Mouse (Mus musculus): ENCODE measurements around the gene Zfpm1. TPM values are rescaled to one million over a fixed set of nuclear protein-coding genes. Genes with fewer than 3 reads are reported as not detected.
"Not testable (repeated sequence)": the region's sequence is repeated elsewhere in the genome, so short reads cannot be mapped to it uniquely, and the experiment has no call there.

Zfpm1 gene
- polyA plus RNA-seq, 1 experiment from 2014 or later, result 3.1 TPM

DNA sequence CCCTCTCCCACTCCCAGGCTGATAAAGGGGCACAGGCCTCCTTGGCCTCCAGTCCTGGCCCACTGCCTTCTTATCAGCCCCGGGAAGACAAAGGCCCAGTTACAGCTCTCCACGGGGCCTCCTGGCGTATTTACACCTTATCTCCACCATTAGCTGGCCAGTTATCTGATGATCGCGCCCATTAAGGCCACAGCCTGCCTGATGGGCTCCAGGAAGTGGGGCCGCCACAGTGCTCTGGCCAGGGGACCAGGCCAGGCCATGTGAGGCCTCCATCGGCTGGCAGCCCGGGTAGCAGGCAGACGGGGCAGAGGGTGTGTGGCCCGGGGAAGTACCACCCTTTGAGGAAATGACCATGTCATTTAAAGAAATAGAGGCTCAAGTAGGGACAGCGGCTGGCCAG lies 40.9 kb downstream of the Zfpm1 start:
- 26% methylated on average over 11 of the region's 11 CpGs for WGBS

DNA sequence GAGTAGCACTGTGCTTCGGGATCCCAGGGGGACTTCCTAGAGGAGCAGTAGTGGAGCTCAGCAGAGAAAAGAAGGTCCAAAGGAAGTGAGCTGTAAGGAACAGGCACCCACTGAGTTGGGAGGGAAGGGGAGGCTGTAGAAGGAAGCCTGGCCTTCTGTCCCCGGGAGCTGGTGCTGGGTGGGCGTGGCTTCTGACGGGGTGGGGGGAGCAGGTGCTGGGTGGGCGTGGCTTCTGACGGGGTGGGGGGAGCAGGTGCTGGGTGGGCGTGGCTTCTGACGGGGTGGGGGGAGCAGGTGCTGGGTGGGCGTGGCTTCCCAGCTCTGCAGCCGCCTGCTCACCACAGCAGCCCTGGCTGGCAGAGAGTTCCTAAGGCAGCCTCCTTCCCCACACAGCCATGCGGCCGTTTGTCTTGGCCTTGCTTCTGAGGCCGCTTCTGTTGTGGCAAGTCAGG lies 42.0 kb downstream of the Zfpm1 start:
- not testable (repeated sequence) for H3K4me3 ChIP-seq (ENCODE audit: low read length); H3K36me3 ChIP-seq (ENCODE audit: control insufficient read depth, insufficient read depth); H3K27me3 ChIP-seq (ENCODE audit: control insufficient read depth, insufficient read depth, low read length); H3K9me3 ChIP-seq (replicated peaks; ENCODE audit: control insufficient read depth, low read length); H3K4me2 ChIP-seq (ENCODE audit: low read depth, low read length)
- Histone ChIP-seq H3K9ac (ENCODE audit: low read length) (peak overlapping the region; percentile 44; the same call in 1 of the 2 replicates), H3K27ac (ENCODE audit: low read length) (peak overlapping the region; percentile 67), H3K4me1 (ENCODE audit: control insufficient read depth, insufficient read depth, low read length) (peaks cover 60% of the 10 kb centered on the region)
- 19% methylated on average over 10 of the region's 13 CpGs for WGBS
- ATAC-seq (replicated peaks; ENCODE audit: extremely low read depth, insufficient read depth, low FRiP score), result peak; percentile 32; the same call in 1 of the 2 replicates

More for the DNA sequence above, 40.9 kb downstream of the Zfpm1 start:
- no peaks in the 10 kb centered on the region for H3K9me3 ChIP-seq (replicated peaks; ENCODE audit: control insufficient read depth, low read length)
- no peaks in the 10 kb centered on the region; the same call in 1 of the 2 replicates for H3K36me3 ChIP-seq (ENCODE audit: control insufficient read depth, insufficient read depth)
- peak; percentile 29 for ATAC-seq (replicated peaks; ENCODE audit: extremely low read depth, insufficient read depth, low FRiP score)
- no peaks in the 10 kb centered on the region for H3K27me3 ChIP-seq (ENCODE audit: control insufficient read depth, insufficient read depth, low read length)
- no peak overlapping the region for H3K4me2 ChIP-seq (ENCODE audit: low read depth, low read length)
- H3K9ac ChIP-seq (ENCODE audit: low read length), result peak overlapping the region; percentile 24
- H3K4me1 ChIP-seq (ENCODE audit: control insufficient read depth, insufficient read depth, low read length), result peaks cover 64% of the 10 kb centered on the region
- H3K27ac ChIP-seq (ENCODE audit: low read length), result peak overlapping the region; percentile 57
- H3K4me3 ChIP-seq (ENCODE audit: low read length), result no peak overlapping the region

DNA sequence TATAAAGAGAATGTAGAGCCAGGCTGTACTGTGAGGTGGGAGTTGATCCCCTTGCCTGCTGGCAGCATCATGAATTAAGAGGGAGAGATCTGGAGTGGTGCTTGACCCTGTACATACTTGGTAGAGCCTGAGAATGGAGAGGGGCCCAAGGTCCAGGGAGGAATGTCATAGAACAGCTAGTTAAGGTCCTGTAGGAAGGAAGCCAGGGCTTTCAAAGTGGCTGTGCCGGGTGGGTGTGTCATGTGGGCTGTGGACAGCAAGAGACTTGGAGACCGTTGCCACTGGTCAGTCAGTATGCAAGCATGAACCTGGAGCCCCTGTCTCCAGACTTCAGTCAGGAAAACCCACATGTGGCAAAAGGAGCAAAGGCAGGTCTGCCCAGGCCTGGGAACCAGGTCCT lies 43.3 kb downstream of the Zfpm1 start:
- Histone ChIP-seq H3K4me2 (ENCODE audit: low read depth, low read length) (no peak overlapping the region), H3K36me3 (ENCODE audit: control insufficient read depth, insufficient read depth) (no peaks in the 10 kb centered on the region; the same call in 1 of the 2 replicates), H3K9ac (ENCODE audit: low read length) (peak overlapping the region; percentile 44; the same call in 1 of the 2 replicates), H3K4me1 (ENCODE audit: control insufficient read depth, insufficient read depth, low read length) (peaks cover 71% of the 10 kb centered on the region), H3K4me3 (ENCODE audit: low read length) (no peak overlapping the region), H3K27ac (ENCODE audit: low read length) (peak overlapping the region; percentile 67), H3K9me3 (replicated peaks; ENCODE audit: control insufficient read depth, low read length) (no peaks in the 10 kb centered on the region), H3K27me3 (ENCODE audit: control insufficient read depth, insufficient read depth, low read length) (no peaks in the 10 kb centered on the region)
- no peak for ATAC-seq (replicated peaks; ENCODE audit: extremely low read depth, insufficient read depth, low FRiP score)
- WGBS, result 26% methylated on average over 2 of the region's 2 CpGs

DNA sequence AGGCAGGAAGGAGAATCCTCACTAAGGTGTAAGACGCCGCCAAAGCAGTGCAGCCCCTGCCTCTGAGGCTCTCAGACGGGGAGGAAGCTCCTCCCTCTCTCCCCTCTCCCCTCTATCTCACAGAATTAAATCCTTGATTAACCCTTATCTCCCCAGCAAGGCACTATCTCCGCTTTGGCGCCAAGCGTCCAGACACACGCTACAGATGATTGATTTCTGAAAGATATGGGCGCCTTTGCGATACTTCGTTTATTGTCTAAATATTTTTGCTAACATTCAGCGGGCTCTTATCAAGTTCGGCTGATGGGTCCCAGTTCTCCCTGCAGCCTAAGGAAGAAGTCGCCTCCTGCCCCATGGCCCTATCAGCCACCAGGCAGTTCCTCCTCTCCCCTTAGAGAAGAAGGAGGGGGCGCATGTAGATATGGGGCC lies 44.2 kb downstream of the Zfpm1 start:
- no peaks in the 10 kb centered on the region for H3K9me3 ChIP-seq (replicated peaks; ENCODE audit: control insufficient read depth, low read length)
- no peaks in the 10 kb centered on the region for H3K27me3 ChIP-seq (ENCODE audit: control insufficient read depth, insufficient read depth, low read length)
- no peak overlapping the region for H3K4me3 ChIP-seq (ENCODE audit: low read length)
- no peak for ATAC-seq (replicated peaks; ENCODE audit: extremely low read depth, insufficient read depth, low FRiP score)
- H3K27ac ChIP-seq (ENCODE audit: low read length), result peak overlapping the region; percentile 3; the same call in 1 of the 2 replicates
- no peak overlapping the region for H3K4me2 ChIP-seq (ENCODE audit: low read depth, low read length)
- H3K36me3 ChIP-seq (ENCODE audit: control insufficient read depth, insufficient read depth), result no peaks in the 10 kb centered on the region; the same call in 1 of the 2 replicates
- no peak overlapping the region for H3K9ac ChIP-seq (ENCODE audit: low read length)
- whole genome bisulfite sequencing, result 40% methylated on average over 14 of the region's 14 CpGs
- peaks cover 72% of the 10 kb centered on the region for H3K4me1 ChIP-seq (ENCODE audit: control insufficient read depth, insufficient read depth, low read length)

DNA sequence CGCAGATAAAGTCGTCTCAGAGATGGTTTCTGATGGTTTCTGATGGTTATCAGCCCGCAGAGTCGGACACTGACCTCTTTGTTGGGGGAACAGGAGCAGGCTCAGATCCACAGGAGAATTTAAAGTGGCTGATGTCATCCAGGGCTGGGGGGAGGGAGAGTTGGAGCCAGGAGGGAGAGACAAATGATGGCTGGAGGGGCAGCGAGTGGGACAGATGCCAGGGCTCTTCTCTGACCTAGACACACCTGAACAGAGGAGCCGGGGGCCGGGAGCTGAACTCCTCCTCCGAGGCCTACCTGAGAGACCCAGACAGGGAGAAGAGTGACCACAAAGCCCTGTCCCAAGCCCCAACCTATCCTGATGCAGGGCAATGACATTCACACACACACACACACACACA lies 47.1 kb downstream of the Zfpm1 start:
- peak overlapping the region; percentile 13; the same call in 1 of the 2 replicates for H3K9ac ChIP-seq (ENCODE audit: low read length)
- no peaks in the 10 kb centered on the region for H3K27me3 ChIP-seq (ENCODE audit: control insufficient read depth, insufficient read depth, low read length)
- no peak overlapping the region for H3K27ac ChIP-seq (ENCODE audit: low read length)
- H3K4me2 ChIP-seq (ENCODE audit: low read depth, low read length), result no peak overlapping the region
- no peak for ATAC-seq (replicated peaks; ENCODE audit: extremely low read depth, insufficient read depth, low FRiP score)
- 44% methylated on average over 8 of the region's 8 CpGs for WGBS
- no peaks in the 10 kb centered on the region for H3K9me3 ChIP-seq (replicated peaks; ENCODE audit: control insufficient read depth, low read length)
- peaks cover 51% of the 10 kb centered on the region for H3K4me1 ChIP-seq (ENCODE audit: control insufficient read depth, insufficient read depth, low read length)
- no peak overlapping the region for H3K4me3 ChIP-seq (ENCODE audit: low read length)
- H3K36me3 ChIP-seq (ENCODE audit: control insufficient read depth, insufficient read depth), result peaks cover 7% of the 10 kb centered on the region

DNA sequence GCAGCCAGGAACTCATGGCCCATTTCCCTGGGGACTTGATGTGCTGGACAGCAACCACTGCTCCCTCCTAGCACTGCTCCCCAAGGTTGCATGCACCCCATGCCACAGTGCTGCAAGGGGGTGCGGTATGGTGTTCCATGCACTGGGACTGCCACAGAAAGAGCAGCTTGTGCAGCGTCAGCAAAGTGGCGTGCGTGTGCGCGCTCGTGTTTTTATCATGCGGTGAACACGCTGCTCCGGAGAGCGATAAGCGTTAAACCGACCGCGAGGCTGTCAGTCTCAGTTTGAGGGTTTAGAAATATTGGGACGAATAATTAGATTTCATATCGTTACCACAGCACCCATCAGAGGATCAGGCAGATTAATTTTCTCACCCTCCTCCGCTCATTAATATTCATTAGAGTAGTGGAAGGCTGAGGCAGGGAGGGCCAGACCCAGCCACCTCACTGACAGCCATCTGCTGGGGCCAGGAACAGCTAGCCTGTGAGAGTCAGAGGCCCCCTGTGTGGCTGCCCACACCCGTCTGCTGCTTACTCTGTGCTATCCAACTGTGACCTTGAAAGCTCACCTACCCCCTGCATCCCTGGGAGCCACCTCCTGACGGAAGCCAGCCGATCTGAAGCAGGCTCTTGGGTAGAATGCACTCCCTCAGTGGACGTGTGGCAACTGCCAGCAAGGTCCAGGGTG lies 47.8 kb downstream of the Zfpm1 start:
- no peak for ATAC-seq (replicated peaks; ENCODE audit: extremely low read depth, insufficient read depth, low FRiP score)
- no peak overlapping the region for H3K4me2 ChIP-seq (ENCODE audit: low read depth, low read length)
- peaks cover 7% of the 10 kb centered on the region for H3K36me3 ChIP-seq (ENCODE audit: control insufficient read depth, insufficient read depth)
- WGBS, result 77% methylated on average over 22 of the region's 22 CpGs
- H3K4me3 ChIP-seq (ENCODE audit: low read length), result no peak overlapping the region
- H3K27ac ChIP-seq (ENCODE audit: low read length), result peak overlapping the region; percentile 84
- no peaks in the 10 kb centered on the region for H3K27me3 ChIP-seq (ENCODE audit: control insufficient read depth, insufficient read depth, low read length)
- H3K9ac ChIP-seq (ENCODE audit: low read length), result peak overlapping the region; percentile 37
- peaks cover 45% of the 10 kb centered on the region for H3K4me1 ChIP-seq (ENCODE audit: control insufficient read depth, insufficient read depth, low read length)
- H3K9me3 ChIP-seq (replicated peaks; ENCODE audit: control insufficient read depth, low read length), result no peaks in the 10 kb centered on the region

DNA sequence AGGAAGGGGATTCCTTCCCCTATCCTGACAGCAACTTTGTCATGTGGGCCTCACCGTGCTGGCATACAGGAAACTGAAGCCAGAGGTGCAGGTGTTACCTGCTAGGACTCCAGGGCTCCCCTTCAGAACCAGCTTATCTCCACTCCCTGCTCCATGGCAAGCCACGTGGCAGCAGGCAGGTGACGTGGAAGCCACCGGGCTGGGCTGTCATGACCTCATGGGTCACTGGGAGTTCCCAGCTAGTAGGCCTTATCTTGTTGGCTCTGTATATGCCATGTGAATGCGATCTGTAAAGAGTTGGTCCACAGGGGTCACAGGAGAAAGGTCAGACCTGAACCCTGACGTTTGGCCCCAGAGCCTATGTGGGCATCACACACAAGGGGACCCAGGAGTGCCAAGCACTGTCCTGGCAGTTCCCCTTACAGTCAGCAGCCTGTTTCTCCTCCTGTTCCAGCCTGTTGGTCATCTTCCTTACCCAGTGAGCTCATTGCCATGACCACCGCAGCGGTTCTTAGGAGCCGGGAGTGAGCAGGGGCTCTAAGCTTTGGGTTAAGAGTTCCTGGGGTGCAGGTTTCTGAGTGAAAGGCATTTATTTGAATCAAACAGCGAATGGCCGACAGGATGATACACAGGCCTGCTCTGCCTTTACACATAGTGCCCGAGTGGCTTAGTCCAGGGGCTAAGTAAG lies 48.6 kb downstream of the Zfpm1 start:
- Histone ChIP-seq H3K27me3 (ENCODE audit: control insufficient read depth, insufficient read depth, low read length) (no peaks in the 10 kb centered on the region), H3K9ac (ENCODE audit: low read length) (peak overlapping the region; percentile 37), H3K9me3 (replicated peaks; ENCODE audit: control insufficient read depth, low read length) (no peaks in the 10 kb centered on the region), H3K36me3 (ENCODE audit: control insufficient read depth, insufficient read depth) (peaks cover 16% of the 10 kb centered on the region), H3K27ac (ENCODE audit: low read length) (peak overlapping the region; percentile 84), H3K4me1 (ENCODE audit: control insufficient read depth, insufficient read depth, low read length) (peaks cover 36% of the 10 kb centered on the region), H3K4me3 (ENCODE audit: low read length) (no peak overlapping the region), H3K4me2 (ENCODE audit: low read depth, low read length) (no peak overlapping the region)
- 56% methylated on average over 12 of the region's 12 CpGs for WGBS
- no peak for ATAC-seq (replicated peaks; ENCODE audit: extremely low read depth, insufficient read depth, low FRiP score)

DNA sequence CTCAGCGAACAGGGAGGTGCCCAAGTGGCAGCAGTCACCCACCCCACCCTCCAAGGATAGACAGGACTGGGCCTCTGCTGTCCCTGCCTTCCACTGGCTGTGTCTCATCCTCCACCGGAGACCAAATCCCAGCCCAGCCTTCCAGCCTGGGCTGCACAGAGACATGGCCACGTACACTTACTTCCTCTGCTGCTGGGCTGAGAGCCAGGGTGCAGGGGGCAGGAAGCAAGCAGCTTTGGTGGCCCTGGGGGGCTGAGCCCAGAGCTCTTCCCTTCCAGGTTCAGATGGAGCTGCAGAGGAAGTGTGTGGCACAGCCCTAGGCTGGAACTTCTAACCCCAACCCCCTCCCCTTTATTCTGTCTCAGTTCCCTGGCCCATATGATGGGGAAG lies 49.2 kb downstream of the Zfpm1 start:
- Histone ChIP-seq H3K4me2 (ENCODE audit: low read depth, low read length) (no peak overlapping the region), H3K4me3 (ENCODE audit: low read length) (no peak overlapping the region), H3K27ac (ENCODE audit: low read length) (peak overlapping the region; percentile 84), H3K9me3 (replicated peaks; ENCODE audit: control insufficient read depth, low read length) (no peaks in the 10 kb centered on the region), H3K4me1 (ENCODE audit: control insufficient read depth, insufficient read depth, low read length) (peaks cover 32% of the 10 kb centered on the region), H3K36me3 (ENCODE audit: control insufficient read depth, insufficient read depth) (peaks cover 22% of the 10 kb centered on the region), H3K9ac (ENCODE audit: low read length) (peak overlapping the region; percentile 37), H3K27me3 (ENCODE audit: control insufficient read depth, insufficient read depth, low read length) (no peaks in the 10 kb centered on the region)
- WGBS, result 49% methylated on average over 3 of the region's 3 CpGs
- ATAC-seq (replicated peaks; ENCODE audit: extremely low read depth, insufficient read depth, low FRiP score), result peak; percentile 64
